In genomic region chr11:75700557-75700956, GRCm38 (mm10) we compare ENCODE assay signal across 10 mouse cellular contexts.
"Had no signal": no experiment of that assay in that cellular context is flagged by ENCODE, and none has a peak within 500 bp of the region (broad histone marks: within the 10 kb centered on the region; RNA-seq: fewer than 3 reads in every experiment).

No protein-coding gene starts in this region.

- H3K4me2 ChIP-seq: limb, embryonic 15.5 days; liver, embryonic 15.5 days; lung, embryonic 15.5 days; neural tube, embryonic 12.5 days had no signal

- H3K27ac ChIP-seq: limb, embryonic 15.5 days; liver, embryonic 15.5 days; lung, embryonic 15.5 days; neural tube, embryonic 12.5 days had no signal

- H3K4me1 ChIP-seq: limb, embryonic 15.5 days; liver, embryonic 15.5 days; lung, embryonic 15.5 days; neural tube, embryonic 12.5 days had no signal

- H3K27me3 ChIP-seq: limb, embryonic 15.5 days; liver, embryonic 15.5 days; lung, embryonic 15.5 days; neural tube, embryonic 12.5 days had no signal

- H3K9me3 ChIP-seq: limb, embryonic 15.5 days; liver, embryonic 15.5 days; lung, embryonic 15.5 days; neural tube, embryonic 12.5 days had no signal

- DNase-seq: kidney, adult 2 months; kidney, postnatal 36 days; lung, postnatal 36 days; midbrain, embryonic 14.5 days; thymus, adult 18-20 months; thymus, postnatal 14 days had no signal

- H3K4me3 ChIP-seq: limb, embryonic 15.5 days; liver, embryonic 15.5 days; lung, embryonic 15.5 days; neural tube, embryonic 12.5 days had no signal

- H3K9ac ChIP-seq: limb, embryonic 15.5 days; liver, embryonic 15.5 days; lung, embryonic 15.5 days; neural tube, embryonic 12.5 days had no signal
